Mouse (Mus musculus): Measurements from ENCODE around the gene Cdh7.

DNA sequence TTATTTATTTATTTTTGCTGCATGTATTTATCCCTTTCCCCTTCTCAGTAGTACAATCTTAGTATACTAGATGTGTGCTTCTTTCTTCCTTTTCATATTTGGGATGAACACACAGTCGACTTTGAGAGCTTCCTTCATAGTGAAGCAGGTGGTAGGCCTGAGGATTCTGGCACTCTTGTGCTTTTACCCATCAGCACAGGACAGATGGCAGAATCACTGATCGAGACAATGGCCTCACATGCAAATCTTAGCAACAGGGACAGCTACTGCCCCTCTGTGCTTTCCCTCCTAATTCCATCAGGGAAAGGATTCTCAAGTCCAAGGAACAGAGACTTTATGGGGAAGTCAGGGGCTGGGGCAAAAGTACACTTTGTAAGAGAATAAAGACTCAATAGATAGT, 33.7 kb upstream of the Cdh7 start:
- TF ChIP-seq EP300 (IDR thresholded peaks at IDR 0.05; ENCODE audit: low read depth) (no peak), CTCF (IDR thresholded peaks at IDR 0.05; ENCODE audit: low read depth) (no peak)
